Mouse (Mus musculus) kidney, embryonic 16.5 days (tissue): Measurements from ENCODE around the gene Crybb1. TPM values are rescaled to one million over a fixed set of nuclear protein-coding genes. Genes with fewer than 3 reads are reported as not detected.

ENCODE experiments used
- ATAC-seq: fragments of 200-750 bp; cut with Nextera tagmentation; 2 replicates; pipeline ENCODE4 v1.8.0; 2017; ENCODE audit warnings: moderate TSS enrichment; ENCODE audit not compliant: low FRiP score, low TSS enrichment
- H3K27ac ChIP-seq: fragments of 300-500 bp; sonication (generic); 2 replicates; pipeline ENCODE4 v1.5.1; 2014; ENCODE audit warnings: low read length
- H3K27me3 ChIP-seq: fragments of 300-500 bp; sonication (generic); 2 replicates; pipeline ENCODE4 v1.6.1; 2014; ENCODE audit warnings: low read length, control low read depth, mixed read lengths; ENCODE audit not compliant: insufficient read depth
- H3K36me3 ChIP-seq: fragments of 300-500 bp; sonication (generic); 2 replicates; pipeline ENCODE4 v1.6.1; 2014; ENCODE audit warnings: low read length, control low read depth, mixed read lengths; ENCODE audit not compliant: insufficient read depth
- H3K4me1 ChIP-seq: fragments of 300-500 bp; sonication (generic); 2 replicates; pipeline ENCODE4 v1.6.1; 2014; ENCODE audit warnings: low read length, control low read depth, mixed read lengths; ENCODE audit not compliant: insufficient read depth
- H3K4me2 ChIP-seq: fragments of 300-500 bp; sonication (generic); replicated peaks from 2 replicates; pipeline ENCODE4 v1.6.1; 2014; ENCODE audit warnings: low read depth, low read length
- H3K4me3 ChIP-seq: fragments of 300-500 bp; sonication (generic); 2 replicates; pipeline ENCODE4 v1.5.1; 2014; ENCODE audit warnings: mild to moderate bottlenecking, low read length
- H3K9ac ChIP-seq: fragments of 300-500 bp; sonication (generic); replicated peaks from 2 replicates; pipeline ENCODE4 v1.6.1; 2014; ENCODE audit warnings: low read length
- H3K9me3 ChIP-seq: fragments of 300-500 bp; sonication (generic); 2 replicates; pipeline ENCODE4 v1.6.1; 2016; ENCODE audit warnings: low read length, control low read depth
- WGBS: fragments of 180-500 bp; shearing (Covaris S2); extraction: QIAGEN DNeasy Blood & Tissue Kit; methylation state at CpG from one replicate; pipeline ENCODE4 v1.1.7; 2014; 5-methylcytosine and 5-hydroxymethylcytosine counted together
- polyA plus RNA-seq: library from polyadenylated mRNA; unstranded; fragments of >200 nt; fragmentation: Nextera tagmentation; extraction: Ambion mirVana; gene quantifications from 2 replicates; pipeline ENCODE4 v1.2.1, GENCODE M21; 2015

Gene Crybb1
- polyA plus RNA-seq, 1 experiment from 2014 or later = 4.0 TPM

DNA sequence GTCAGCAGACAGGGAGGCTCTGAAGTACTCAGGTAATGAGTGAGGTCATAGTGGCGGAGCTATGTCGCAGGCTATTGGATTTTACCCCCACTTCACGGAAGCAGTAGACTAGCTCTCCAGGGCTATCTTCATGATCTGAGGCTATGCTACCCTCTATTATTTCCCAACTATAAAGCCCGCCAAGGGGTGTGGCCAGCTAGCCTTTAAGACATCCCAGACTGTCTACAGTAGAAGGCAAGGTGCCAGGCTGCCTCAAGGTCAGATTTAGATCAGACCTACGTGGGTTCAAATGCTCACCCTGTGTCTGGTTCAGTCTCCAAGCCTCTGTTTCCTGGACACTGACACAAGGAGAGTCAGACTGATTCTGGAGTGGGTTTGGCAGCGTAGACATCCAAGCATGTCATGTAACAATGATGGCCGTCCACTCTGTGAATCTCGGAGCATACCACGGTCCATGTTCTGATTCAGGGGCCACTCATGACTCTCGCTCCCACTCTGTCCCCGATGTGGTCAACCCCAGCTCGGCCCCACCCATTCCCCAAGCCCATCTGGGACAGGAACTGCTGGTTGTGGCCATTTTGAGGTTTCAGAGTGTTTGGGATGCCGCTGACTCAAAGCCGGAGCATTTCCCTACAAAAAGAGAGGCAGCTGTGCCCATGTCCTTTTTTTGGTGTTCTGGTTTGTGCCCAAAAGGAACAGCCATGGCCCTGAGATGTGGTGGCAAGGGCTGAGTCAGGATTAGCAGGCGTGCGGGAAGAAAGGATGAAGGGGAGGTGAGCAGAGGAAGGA, 4.4 kb downstream of the Crybb1 start:
- Histone ChIP-seq H3K27ac (no peak overlapping the region), H3K4me3 (no peak overlapping the region), H3K4me2 (no peak overlapping the region), H3K36me3 (no peaks in the 10 kb centered on the region), H3K27me3 (no peaks in the 10 kb centered on the region), H3K9me3 (no peaks in the 10 kb centered on the region), H3K9ac (no peak overlapping the region), H3K4me1 (peaks cover 23% of the 10 kb centered on the region)
- WGBS = 84% methylated on average over 16 of the region's 16 CpGs
- ATAC-seq = no peak

DNA sequence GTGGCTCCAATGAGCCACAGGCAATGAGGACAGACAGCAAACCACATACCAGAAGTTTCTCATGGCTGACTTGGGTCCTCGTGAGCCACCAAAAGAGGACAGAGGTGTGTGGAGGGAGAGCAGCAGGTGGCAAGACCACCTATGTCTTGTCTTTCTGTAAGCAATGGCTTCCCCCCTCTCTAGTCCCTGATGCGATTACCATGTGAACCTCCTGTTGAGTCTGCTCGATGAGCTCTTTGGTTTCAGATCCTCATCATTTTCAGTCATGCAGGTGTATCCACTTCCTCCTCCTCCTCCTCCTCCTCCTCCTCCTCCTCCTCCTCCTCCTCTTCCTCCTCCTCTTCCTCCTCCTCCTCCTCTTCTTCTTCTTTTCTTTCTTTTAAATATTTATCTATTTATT, 5.2 kb downstream of the Crybb1 start:
- H3K9me3 ChIP-seq = no peaks in the 10 kb centered on the region
- H3K4me1 ChIP-seq = peaks cover 20% of the 10 kb centered on the region
- no peaks in the 10 kb centered on the region for H3K27me3 ChIP-seq
- H3K4me3 ChIP-seq = no peak overlapping the region
- 92% methylated on average over 3 of the region's 3 CpGs for WGBS
- no peaks in the 10 kb centered on the region for H3K36me3 ChIP-seq
- no peak for ATAC-seq
- H3K4me2 ChIP-seq = no peak overlapping the region
- no peak overlapping the region for H3K9ac ChIP-seq
- H3K27ac ChIP-seq = no peak overlapping the region

DNA sequence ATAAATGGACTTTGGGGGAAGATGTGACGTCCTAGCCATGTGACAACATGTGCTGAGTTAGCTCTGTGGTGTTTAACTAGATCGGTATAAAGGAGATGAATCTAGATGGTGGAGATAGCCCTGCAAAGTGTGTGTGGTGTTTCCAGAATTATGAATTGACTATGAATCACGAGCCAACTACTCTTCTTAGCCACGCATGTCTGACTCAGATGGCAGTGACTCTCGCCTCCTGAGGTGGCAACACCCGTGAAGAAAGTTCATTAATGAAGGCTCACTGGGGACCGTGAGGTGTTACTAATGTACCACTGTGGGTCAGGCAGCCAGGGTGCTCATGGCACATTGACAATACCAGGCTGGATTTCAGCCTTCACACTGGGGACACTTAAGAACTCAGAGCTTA, 8.5 kb downstream of the Crybb1 start:
- peaks cover 9% of the 10 kb centered on the region for H3K4me1 ChIP-seq
- no peaks in the 10 kb centered on the region for H3K36me3 ChIP-seq
- no peaks in the 10 kb centered on the region for H3K27me3 ChIP-seq
- H3K9me3 ChIP-seq = no peaks in the 10 kb centered on the region
- H3K9ac ChIP-seq = no peak overlapping the region
- no peak overlapping the region for H3K27ac ChIP-seq
- WGBS = 80% methylated on average over 7 of the region's 7 CpGs
- no peak for ATAC-seq
- no peak overlapping the region for H3K4me3 ChIP-seq
- H3K4me2 ChIP-seq = no peak overlapping the region

DNA sequence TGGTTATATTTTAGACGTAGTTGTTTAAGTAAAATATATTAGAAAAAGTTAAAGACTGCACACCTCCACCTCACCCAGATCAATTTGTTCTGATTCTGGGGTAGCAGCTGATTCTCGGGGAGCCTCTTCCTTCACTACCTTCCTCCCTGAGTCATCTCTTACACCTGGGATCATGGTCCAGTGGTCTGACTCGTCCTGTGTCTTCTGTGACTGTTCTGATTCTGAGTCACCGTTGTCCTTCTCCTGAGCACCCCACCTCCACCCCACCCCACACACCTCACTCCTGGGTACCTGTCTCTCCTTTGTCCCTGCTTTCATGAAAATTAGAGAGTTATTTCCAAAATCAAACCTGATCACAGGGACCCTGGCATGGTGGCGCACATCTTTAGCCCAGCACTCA, 9.5 kb downstream of the Crybb1 start:
- Histone ChIP-seq H3K9ac (no peak overlapping the region), H3K27me3 (no peaks in the 10 kb centered on the region), H3K9me3 (no peaks in the 10 kb centered on the region), H3K36me3 (no peaks in the 10 kb centered on the region), H3K4me1 (peaks cover 13% of the 10 kb centered on the region), H3K4me2 (no peak overlapping the region), H3K4me3 (no peak overlapping the region), H3K27ac (no peak overlapping the region)
- ATAC-seq = no peak
- 87% methylated on average over 5 of the region's 5 CpGs for WGBS

DNA sequence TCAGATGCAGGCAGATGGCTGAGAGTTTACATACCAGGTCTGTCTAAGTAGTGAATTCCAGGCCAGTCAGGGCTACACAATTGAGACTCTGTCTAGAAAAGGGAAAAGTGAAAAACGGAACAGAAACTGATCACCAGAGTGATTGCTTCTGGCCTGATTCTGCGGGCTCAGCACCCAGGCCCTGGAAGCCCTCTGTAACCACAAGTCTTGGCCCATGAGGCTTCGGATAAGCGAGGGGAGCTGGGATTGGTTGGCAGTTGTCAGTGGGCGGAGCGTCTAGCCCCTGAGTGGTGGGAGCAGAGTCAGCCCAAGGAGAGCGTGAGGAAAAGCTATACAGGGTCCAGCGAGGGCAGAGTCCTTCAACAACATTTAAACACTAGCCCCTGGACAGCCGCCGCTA, 9.9 kb downstream of the Crybb1 start:
- H3K27me3 ChIP-seq = no peaks in the 10 kb centered on the region
- H3K27ac ChIP-seq = no peak overlapping the region
- H3K4me3 ChIP-seq = no peak overlapping the region
- H3K9ac ChIP-seq = no peak overlapping the region
- peak; percentile 64 for ATAC-seq
- peak overlapping the region; percentile 29 for H3K4me2 ChIP-seq
- H3K36me3 ChIP-seq = no peaks in the 10 kb centered on the region
- no peaks in the 10 kb centered on the region for H3K9me3 ChIP-seq
- peaks cover 14% of the 10 kb centered on the region for H3K4me1 ChIP-seq
- 10% methylated on average over 10 of the region's 10 CpGs for WGBS

DNA sequence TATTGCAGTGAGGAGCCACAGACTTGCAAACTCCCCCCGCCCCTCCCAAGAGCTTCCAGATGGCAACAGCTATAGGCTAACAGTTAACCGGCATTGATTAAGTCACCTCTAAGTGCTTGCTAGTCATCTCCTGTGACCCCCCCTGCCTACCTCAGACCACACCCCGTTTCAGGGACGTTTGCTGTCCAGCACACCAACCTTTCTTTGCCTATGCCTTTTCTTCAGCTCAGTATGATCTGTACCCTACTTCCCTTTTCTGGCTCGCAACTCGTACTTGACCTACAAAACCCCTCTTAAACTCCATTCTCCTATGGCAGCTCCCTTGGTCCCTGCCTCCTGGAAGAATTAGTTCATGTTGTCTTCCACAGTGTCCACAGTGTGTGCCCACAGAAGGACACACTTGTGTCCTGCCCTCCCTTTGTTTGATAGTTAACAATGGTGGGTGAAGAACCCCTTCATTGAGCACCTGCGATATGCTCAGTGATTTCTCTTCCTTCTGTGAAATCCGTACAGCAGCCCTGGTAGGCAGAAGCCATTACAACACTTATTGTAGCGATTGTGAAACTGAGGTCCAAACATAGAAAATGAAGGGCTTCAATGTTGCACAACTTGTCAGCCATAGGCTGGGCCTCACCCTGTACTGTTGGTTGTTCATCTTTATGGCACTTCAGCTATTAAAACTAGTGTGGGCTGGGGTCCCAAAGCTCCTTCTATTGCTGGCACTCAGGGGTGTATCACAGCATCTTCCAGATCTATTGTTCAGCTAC, 10.6 kb downstream of the Crybb1 start:
- H3K4me1 ChIP-seq = peaks cover 20% of the 10 kb centered on the region
- H3K4me3 ChIP-seq = no peak overlapping the region
- no peaks in the 10 kb centered on the region for H3K27me3 ChIP-seq
- ATAC-seq = 0 out of 2 replicates have a peak, but pooled peaks have one; percentile 14
- H3K9me3 ChIP-seq = no peaks in the 10 kb centered on the region
- H3K36me3 ChIP-seq = no peaks in the 10 kb centered on the region
- H3K27ac ChIP-seq = no peak overlapping the region
- H3K9ac ChIP-seq = no peak overlapping the region
- H3K4me2 ChIP-seq = peak overlapping the region; percentile 29
- WGBS = 59% methylated on average over 9 of the region's 9 CpGs

DNA sequence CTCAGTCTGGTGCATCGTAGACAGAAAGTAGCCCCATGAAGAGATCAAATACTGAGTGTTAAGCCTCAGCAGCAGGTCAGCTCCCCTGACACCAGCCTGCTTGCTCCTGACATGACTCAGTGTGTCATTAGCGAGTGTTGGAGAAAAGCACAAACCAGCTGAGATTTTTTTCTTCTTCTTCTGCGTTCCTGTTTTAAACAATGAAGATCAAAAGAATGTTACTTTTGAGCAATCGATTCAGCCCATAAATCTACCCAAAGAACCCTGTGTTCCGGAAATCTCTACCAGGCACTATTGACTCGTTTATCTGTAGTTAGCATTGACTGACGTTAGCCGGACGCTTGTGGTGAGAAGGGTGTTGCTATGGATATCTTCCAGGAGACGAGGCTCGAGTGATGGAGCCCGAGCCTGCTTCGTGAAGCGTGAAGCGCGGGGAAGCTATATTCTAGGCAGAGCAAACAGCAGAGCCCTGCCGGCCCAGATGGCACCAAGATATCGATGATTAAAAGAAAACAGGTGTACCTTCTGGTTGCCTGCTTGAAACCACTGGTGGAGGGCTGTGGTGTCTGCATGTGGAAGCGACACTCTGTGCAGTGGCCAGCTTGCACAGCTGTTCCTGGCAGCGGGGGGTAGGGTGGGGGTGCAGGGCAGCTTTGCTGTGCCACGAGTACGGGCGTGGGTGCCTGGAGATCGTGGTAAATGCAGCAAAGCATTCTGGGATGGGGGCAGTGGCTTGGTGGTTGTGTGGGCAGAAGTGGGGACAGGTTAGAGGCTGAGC, 15.3 kb downstream of the Crybb1 start:
- H3K4me2 ChIP-seq = 0 out of 2 replicates have a peak overlapping the region, but pooled peaks have one; percentile 9
- no peak overlapping the region for H3K9ac ChIP-seq
- 39% methylated on average over 24 of the region's 24 CpGs for WGBS
- H3K4me3 ChIP-seq = no peak overlapping the region
- no peaks in the 10 kb centered on the region for H3K27me3 ChIP-seq
- no peaks in the 10 kb centered on the region for H3K36me3 ChIP-seq
- no peak for ATAC-seq
- H3K9me3 ChIP-seq = no peaks in the 10 kb centered on the region
- H3K4me1 ChIP-seq = peaks cover 33% of the 10 kb centered on the region
- no peak overlapping the region for H3K27ac ChIP-seq

DNA sequence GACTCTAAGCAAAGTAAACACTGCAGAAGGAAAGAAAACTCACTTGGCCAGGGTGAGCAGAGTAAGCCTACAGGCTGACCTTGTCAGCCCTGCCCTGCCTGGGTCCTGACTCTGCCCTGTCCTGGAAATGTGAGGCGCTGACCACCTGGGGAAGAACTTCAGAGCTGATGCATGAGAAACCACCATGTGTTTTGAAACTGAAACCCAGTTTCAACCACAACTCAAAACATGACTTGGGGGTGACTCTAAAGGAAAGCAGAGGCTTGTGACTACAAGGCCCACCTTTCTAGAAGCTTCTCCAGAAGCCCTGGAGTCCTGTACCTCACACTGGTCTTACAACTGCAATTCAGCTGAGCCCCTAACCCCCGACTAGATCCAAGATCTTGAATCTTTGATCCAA, 17.3 kb downstream of the Crybb1 start:
- H3K4me2 ChIP-seq = no peak overlapping the region
- no peaks in the 10 kb centered on the region for H3K36me3 ChIP-seq
- WGBS = 54% methylated on average over 2 of the region's 2 CpGs
- no peaks in the 10 kb centered on the region for H3K9me3 ChIP-seq
- H3K27ac ChIP-seq = peak overlapping the region; percentile 54; the same call in 1 of the 2 replicates
- H3K9ac ChIP-seq = no peak overlapping the region
- H3K4me3 ChIP-seq = no peak overlapping the region
- peaks cover 41% of the 10 kb centered on the region for H3K4me1 ChIP-seq
- ATAC-seq = no peak
- H3K27me3 ChIP-seq = no peaks in the 10 kb centered on the region

DNA sequence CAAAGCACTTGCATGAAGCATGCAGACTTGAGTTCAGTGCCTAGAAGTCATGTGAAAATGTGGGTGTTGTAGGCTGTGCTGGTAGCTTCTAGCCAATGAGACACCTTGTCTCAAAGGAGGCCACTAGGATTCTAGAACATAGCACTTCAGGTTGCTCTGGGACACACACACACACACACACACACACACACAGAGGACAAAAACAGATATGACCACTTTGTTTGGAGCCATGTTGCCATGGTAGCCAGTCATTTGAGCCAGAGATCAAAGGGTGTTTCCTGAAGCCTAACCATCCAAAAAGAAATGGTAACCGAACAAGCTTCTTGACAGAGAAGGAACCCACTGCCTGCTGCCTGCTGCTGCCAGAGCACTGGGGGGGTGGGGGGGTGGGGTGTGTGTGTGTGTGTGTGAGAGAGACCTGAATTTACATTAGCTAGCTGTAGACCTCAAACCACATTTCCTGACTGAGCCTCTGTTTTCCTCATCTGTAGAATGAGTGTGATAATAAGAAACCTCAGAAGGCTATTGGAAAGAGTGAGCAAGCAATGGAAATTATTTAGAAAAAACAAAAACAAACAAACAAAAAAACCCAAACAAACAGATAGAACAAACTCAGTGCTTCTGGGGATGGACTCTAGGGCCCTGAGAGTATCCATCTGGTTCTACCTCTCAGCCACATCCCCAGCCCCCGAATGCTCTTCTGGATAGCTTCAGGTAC, 18.3 kb downstream of the Crybb1 start:
- Histone ChIP-seq H3K4me2 (no peak overlapping the region), H3K4me1 (peaks cover 49% of the 10 kb centered on the region), H3K9ac (no peak overlapping the region), H3K27ac (no peak overlapping the region), H3K9me3 (no peaks in the 10 kb centered on the region), H3K27me3 (no peaks in the 10 kb centered on the region), H3K36me3 (no peaks in the 10 kb centered on the region), H3K4me3 (no peak overlapping the region)
- ATAC-seq = no peak
- 39% methylated on average over 2 of the region's 2 CpGs for WGBS
